Mouse (Mus musculus) embryonic facial prominence, embryonic 12.5 days (tissue): ENCODE results near the gene Serpinb1a. TPM values are rescaled to one million over a fixed set of nuclear protein-coding genes. Genes with fewer than 3 reads are reported as not detected.
"Not testable (repeated sequence)": the region's sequence is repeated elsewhere in the genome, so short reads cannot be mapped to it uniquely, and the experiment has no call there.

Experiments used
- ATAC-seq: fragments of 200-750 bp; cut with Nextera tagmentation; 2 replicates; pipeline ENCODE4 v1.8.0; 2017; ENCODE audit not compliant: insufficient number of reproducible peaks, insufficient read depth, low FRiP score, low TSS enrichment
- H3K27ac ChIP-seq: fragments of 300-500 bp; sonication (generic); 2 replicates; pipeline ENCODE4 v1.5.1; 2016; ENCODE audit warnings: mild to moderate bottlenecking
- H3K27me3 ChIP-seq: fragments of 300-500 bp; sonication (generic); 2 replicates; pipeline ENCODE4 v1.6.1; 2016; ENCODE audit warnings: mild to moderate bottlenecking, moderate library complexity
- H3K36me3 ChIP-seq: fragments of 300-500 bp; sonication (generic); 2 replicates; pipeline ENCODE4 v1.6.1; 2016; ENCODE audit warnings: mild to moderate bottlenecking
- H3K4me1 ChIP-seq: fragments of 300-500 bp; sonication (generic); 2 replicates; pipeline ENCODE4 v1.6.1; 2016
- H3K4me2 ChIP-seq: fragments of 300-500 bp; sonication (generic); replicated peaks from 2 replicates; pipeline ENCODE4 v1.6.1; 2016; ENCODE audit warnings: mild to moderate bottlenecking, moderate library complexity
- H3K4me3 ChIP-seq: fragments of 300-500 bp; sonication (generic); 2 replicates; pipeline ENCODE4 v1.5.1; 2016; ENCODE audit warnings: mild to moderate bottlenecking
- H3K9ac ChIP-seq: fragments of 300-500 bp; sonication (generic); 2 replicates; pipeline ENCODE4 v1.6.1; 2016; ENCODE audit warnings: mild to moderate bottlenecking, moderate library complexity
- H3K9me3 ChIP-seq: fragments of 300-500 bp; sonication (generic); 2 replicates; pipeline ENCODE4 v1.6.1; 2016; ENCODE audit warnings: mild to moderate bottlenecking, moderate library complexity
- WGBS: fragments of 180-500 bp; shearing (Covaris S2); methylation state at CpG from one replicate; pipeline ENCODE4 v1.1.7; 2016; 5-methylcytosine and 5-hydroxymethylcytosine counted together
- polyA plus RNA-seq: library from polyadenylated mRNA; unstranded; fragments of >200 nt; fragmentation: Nextera tagmentation; extraction: Ambion mirVana; gene quantifications from 2 replicates; pipeline ENCODE4 v1.2.1, GENCODE M21; 2016

The Serpinb1a gene
- polyA plus RNA-seq: 1.2 and 1.4 TPM in 2 replicates

DNA sequence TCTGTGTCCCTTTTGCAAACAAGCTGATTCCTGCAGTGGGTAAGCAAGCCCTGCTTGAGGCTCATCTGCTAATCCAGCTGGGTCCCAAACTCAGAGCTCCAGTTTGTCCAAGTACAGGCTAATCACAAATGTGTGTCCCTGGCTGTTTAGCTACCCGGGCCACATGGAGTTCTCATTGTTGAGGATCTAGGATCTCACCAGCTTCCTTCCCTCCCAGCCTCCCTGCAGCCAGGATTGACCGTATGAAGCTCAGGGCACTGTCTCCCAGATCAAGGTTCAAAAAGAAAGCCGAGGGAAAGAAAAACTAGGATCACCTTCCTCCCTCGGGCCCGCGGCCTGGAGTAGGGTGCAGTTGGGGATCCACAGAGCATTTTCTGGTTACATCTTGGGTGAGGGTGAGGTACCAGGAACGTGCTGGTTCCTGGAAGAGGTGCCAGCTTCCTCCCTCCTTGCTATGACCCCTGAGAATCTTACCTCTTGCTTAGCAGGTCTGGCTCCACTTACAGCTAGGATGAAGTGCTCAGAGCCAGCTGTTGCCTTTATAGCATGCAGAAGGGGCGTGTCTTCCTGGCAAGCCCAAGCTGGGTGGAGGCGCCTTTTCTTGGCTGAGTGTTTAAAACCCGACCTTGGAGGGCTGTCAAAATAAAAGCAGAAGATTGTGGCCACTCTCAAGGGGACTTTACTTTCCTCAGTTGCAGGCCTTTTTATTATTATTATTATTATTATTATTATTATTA lies at the start of gene Serpinb1a:
TSS of gene Serpinb1a (minus strand) at position 518 of the 737 bp plus-strand sequence.
- Histone ChIP-seq H3K36me3 (no peaks in the 10 kb centered on the region), H3K4me1 (no peaks in the 10 kb centered on the region), H3K4me3 (no peak within 1 kb of the TSS), H3K9me3 (no peaks in the 10 kb centered on the region), H3K27me3 (no peaks in the 10 kb centered on the region), H3K4me2 (no peak within 1 kb of the TSS), H3K27ac (no peak within 1 kb of the TSS), H3K9ac (no peak within 1 kb of the TSS)
- no peak for ATAC-seq
- WGBS: 58% methylated on average over 10 of the region's 10 CpGs

DNA sequence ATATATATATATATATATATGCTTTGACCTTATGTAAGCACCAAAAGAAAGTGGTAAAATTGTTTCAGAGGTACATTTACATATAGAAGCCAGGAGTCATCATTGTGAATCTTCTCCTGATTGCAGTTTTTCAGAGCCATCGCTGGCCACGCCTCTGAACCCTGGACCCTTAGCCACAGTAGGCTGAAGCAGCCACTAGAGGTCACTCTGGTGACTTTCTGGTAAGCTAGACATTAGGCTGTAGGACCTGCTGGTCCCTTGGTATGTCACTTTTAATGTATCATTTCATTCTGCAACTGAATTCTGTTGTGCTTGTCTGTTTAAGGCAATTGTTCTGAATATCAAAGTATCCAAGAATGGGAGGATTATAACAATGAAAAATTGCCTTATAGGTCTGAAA lies 49.7 kb upstream of the Serpinb1a start:
- no peaks in the 10 kb centered on the region for H3K27me3 ChIP-seq
- H3K9ac ChIP-seq: no peak overlapping the region
- 19% methylated on average over 2 of the region's 2 CpGs for WGBS
- ATAC-seq: no peak
- H3K27ac ChIP-seq: no peak overlapping the region
- H3K4me1 ChIP-seq: no peaks in the 10 kb centered on the region
- H3K36me3 ChIP-seq: no peaks in the 10 kb centered on the region
- no peak overlapping the region for H3K4me2 ChIP-seq
- no peaks in the 10 kb centered on the region for H3K9me3 ChIP-seq
- H3K4me3 ChIP-seq: no peak overlapping the region

DNA sequence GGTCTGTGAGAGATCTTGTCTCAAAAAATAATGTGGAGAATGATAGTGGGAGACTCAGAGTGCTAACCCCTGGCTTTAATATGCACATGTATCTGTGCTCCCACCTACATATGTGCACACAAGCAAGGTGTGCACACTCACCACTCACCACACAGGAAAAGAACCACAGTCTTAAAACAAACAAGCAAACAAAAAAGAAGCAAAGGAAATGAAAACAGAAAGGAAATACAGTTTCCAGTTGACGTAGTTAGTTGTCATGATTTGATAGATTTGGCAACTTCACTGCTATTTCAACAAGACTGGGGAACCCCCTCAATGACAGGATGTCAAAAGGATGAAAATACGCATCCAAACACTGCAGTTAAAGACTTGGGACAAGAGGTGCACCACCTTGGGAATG lies 48.1 kb upstream of the Serpinb1a start:
- H3K4me2 ChIP-seq, H3K4me1 ChIP-seq, H3K4me3 ChIP-seq, H3K9me3 ChIP-seq, H3K9ac ChIP-seq, ATAC-seq, H3K36me3 ChIP-seq, H3K27ac ChIP-seq, H3K27me3 ChIP-seq: not testable (repeated sequence)
- 59% methylated on average over 2 of the region's 2 CpGs for WGBS

DNA sequence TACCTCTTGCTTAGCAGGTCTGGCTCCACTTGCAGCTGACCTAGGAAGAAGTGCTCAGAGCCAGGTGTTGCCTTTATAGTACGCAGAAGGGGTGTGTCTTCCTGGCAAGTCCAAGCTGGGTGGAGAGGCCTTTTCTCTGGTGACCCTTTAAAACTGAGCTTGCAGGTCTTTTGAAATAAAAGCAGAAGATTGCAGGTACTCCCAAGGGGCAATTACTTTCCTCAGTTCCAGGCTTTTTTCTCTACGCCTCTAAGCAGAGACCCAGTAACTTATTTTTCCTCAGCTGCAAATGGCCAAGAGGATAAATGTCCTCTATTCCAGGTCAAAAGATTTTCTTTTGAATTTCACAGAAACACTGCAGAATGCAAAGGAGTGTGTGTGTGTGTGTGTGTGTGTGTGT lies 47.1 kb upstream of the Serpinb1a start, which contains the start of gene Serpinb1c:
TSS of gene Serpinb1c (minus strand) at position 101 of the 400 bp plus-strand sequence.
- Histone ChIP-seq H3K4me2 (no peak within 1 kb of the TSS), H3K27me3 (no peaks in the 10 kb centered on the region)
- WGBS: 72% methylated on average over 2 of the region's 2 CpGs

DNA sequence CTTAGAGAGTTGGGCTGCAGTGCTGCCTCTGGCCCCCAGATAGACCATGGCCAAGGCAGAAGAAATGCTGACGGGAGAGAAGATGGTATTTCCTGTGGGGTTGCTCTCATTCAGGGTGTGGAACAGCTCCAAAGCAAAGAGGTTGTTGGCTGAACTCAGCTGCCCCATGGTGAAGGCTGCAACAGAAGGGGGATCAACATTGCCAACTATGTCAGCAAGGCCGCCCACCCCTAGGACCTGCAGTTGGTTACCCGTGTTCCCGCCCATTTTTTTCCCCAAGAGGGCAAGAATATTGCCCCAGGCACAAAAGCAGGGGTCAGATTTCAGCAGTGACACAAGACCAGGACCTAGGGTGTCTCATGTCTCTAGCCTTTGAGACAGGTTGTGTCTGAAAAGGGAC lies 45.9 kb upstream of the Serpinb1a start:
- Histone ChIP-seq H3K4me1 (no peaks in the 10 kb centered on the region), H3K4me3 (no peak overlapping the region), H3K4me2 (no peak overlapping the region), H3K9ac (no peak overlapping the region), H3K27me3 (no peaks in the 10 kb centered on the region), H3K9me3 (no peaks in the 10 kb centered on the region), H3K27ac (no peak overlapping the region), H3K36me3 (no peaks in the 10 kb centered on the region)
- 69% methylated on average over 4 of the region's 4 CpGs for WGBS
- no peak for ATAC-seq

More for the DNA sequence above, 47.1 kb upstream of the Serpinb1a start, which contains the start of gene Serpinb1c:
- no peak for ATAC-seq
- no peaks in the 10 kb centered on the region for H3K36me3 ChIP-seq
- H3K9me3 ChIP-seq: no peaks in the 10 kb centered on the region
- no peak within 1 kb of the TSS for H3K27ac ChIP-seq
- H3K9ac ChIP-seq: no peak within 1 kb of the TSS
- no peak within 1 kb of the TSS for H3K4me3 ChIP-seq
- no peaks in the 10 kb centered on the region for H3K4me1 ChIP-seq

DNA sequence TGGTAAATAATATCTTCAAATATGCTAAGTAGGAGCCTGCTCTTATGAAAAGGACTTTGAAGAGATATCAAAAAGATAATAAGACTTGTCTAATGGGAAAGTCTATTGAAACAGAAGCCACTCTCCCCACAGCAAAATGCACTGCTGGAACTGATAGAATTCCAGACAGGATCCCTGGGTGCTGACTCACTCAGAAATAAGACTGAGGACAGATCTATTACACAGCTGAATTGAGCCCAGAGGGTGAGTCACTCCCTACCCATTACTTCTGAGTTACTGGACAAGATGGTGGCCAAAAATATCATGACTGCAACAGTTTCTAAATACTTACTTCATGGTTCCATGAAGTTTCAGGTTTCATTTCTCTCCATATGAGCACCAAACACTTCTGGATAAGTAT lies 33.8 kb upstream of the Serpinb1a start:
- no peaks in the 10 kb centered on the region for H3K9me3 ChIP-seq
- no peak overlapping the region for H3K4me3 ChIP-seq
- H3K27me3 ChIP-seq: no peaks in the 10 kb centered on the region
- no peak overlapping the region for H3K9ac ChIP-seq
- H3K27ac ChIP-seq: no peak overlapping the region
- H3K36me3 ChIP-seq: no peaks in the 10 kb centered on the region
- H3K4me2 ChIP-seq: no peak overlapping the region
- ATAC-seq: no peak
- no peaks in the 10 kb centered on the region for H3K4me1 ChIP-seq

DNA sequence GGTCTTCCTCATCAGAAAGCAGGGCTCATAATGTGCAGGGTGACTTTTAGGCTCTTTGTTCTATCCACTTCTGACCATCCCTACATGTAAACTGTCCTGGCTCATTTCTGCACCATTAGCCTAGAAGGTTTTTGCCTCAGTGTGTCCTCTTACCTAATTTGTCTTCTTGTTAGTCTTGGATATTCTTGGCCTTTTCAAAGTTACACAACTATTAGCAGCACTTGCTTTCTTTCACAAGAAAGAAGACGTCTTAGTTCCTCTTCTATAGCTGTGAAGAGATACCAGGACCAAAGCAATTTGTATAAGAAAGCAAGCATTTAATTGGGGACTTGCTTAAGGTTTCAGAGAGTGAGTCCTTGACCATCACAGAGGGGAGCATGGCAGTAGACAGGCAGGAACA lies 22.9 kb upstream of the Serpinb1a start:
- Histone ChIP-seq H3K4me1 (no peaks in the 10 kb centered on the region), H3K36me3 (no peaks in the 10 kb centered on the region), H3K27ac (no peak overlapping the region), H3K4me2 (no peak overlapping the region), H3K4me3 (no peak overlapping the region), H3K27me3 (no peaks in the 10 kb centered on the region), H3K9me3 (no peaks in the 10 kb centered on the region), H3K9ac (no peak overlapping the region)
- 60% methylated on average over 1 of the region's 1 CpGs for WGBS
- no peak for ATAC-seq

DNA sequence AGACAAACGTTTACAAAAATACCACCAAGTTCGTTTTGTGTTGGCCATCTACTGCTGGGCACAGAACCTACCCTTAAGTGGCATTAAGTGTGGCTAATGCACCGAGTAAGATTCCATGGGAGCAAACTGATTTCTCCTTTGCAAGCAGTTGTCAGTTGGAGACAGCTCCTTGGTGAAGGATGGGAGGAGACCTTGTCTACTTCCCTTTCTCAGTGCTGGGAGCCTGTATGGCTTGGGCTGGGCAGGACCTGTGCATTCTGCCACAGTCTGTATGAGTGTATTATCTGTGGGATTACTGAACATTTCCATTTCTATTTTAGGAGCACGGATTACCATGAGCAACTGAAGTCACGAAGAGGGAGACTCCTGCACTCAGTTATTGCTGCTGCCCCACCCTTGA lies 17.9 kb upstream of the Serpinb1a start:
- no peaks in the 10 kb centered on the region for H3K27me3 ChIP-seq

DNA sequence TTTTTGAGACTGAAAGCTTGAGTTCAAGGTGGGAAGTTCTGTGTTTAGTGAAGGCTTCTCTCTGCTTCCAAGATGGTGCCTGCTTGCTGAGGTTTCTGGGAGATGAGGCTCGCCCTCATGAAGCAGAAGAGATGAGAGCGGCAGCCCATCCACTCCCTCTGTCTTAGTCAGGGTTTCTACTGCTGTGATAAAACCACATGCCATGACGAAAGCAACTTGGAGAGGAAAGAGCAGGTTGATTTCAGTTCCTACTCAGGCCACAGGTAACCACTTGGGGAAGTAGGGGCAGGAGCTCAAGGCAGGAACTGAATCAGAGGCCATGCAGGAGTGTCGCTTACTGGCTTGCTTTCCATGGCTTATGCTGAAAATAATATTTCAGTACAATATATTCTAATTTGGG lies 17.2 kb upstream of the Serpinb1a start:
- ATAC-seq, H3K9ac ChIP-seq, H3K4me1 ChIP-seq, H3K9me3 ChIP-seq, H3K36me3 ChIP-seq, H3K27me3 ChIP-seq, H3K4me3 ChIP-seq, H3K27ac ChIP-seq, H3K4me2 ChIP-seq: not testable (repeated sequence)
- 82% methylated on average over 4 of the region's 4 CpGs for WGBS

More for the DNA sequence above, 17.9 kb upstream of the Serpinb1a start:
- H3K9ac ChIP-seq: no peak overlapping the region
- no peak for ATAC-seq
- no peaks in the 10 kb centered on the region for H3K9me3 ChIP-seq
- no peaks in the 10 kb centered on the region for H3K36me3 ChIP-seq
- no peak overlapping the region for H3K4me2 ChIP-seq
- no peak overlapping the region for H3K4me3 ChIP-seq
- 73% methylated on average over 5 of the region's 5 CpGs for WGBS
- H3K4me1 ChIP-seq: no peaks in the 10 kb centered on the region
- no peak overlapping the region for H3K27ac ChIP-seq

DNA sequence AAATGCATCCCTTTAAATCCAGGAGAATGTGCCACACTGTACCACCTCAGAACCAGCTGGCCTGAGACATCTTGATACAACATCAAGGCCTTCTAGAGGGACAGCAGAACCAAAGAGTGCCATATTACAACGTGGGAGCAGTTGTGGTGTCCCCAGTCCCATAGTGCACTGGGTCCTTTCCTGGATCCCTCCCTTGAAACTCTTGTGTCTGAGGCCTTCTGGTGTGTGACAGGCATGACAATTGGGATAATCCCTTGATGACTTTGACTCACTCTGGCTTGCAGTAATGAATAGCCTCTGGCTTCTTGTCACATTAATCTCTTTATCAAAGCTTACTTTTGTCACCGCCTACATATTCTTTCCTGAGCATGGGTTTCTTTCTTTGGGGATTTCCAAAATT lies 16.0 kb upstream of the Serpinb1a start:
- no peaks in the 10 kb centered on the region for H3K9me3 ChIP-seq
- no peaks in the 10 kb centered on the region for H3K27me3 ChIP-seq
- H3K27ac ChIP-seq: no peak overlapping the region
- ATAC-seq: no peak
- H3K9ac ChIP-seq: no peak overlapping the region
- 40% methylated on average over 2 of the region's 2 CpGs for whole genome bisulfite sequencing
- H3K36me3 ChIP-seq: no peaks in the 10 kb centered on the region
- H3K4me2 ChIP-seq: no peak overlapping the region
- no peak overlapping the region for H3K4me3 ChIP-seq
- no peaks in the 10 kb centered on the region for H3K4me1 ChIP-seq

DNA sequence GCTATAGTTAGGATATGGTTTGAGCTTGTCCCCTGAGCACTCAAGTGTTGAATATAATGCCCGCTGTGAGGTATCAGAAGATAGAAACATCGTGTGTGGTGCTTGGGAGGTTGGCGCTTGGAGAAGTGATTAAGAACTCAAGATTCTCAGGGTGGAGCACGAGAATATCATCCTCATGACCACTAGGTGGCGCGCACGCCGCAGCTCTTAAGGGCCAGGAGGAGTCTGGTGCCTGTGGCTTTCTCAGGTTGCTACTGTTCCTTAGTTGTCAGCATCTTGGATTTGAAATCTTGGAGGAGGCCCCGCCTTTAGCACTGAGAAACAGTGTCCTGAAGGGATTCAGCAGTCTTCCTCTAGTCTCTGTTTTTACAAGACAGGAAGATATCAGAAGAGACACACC lies 15.5 kb upstream of the Serpinb1a start:
- Histone ChIP-seq H3K36me3 (no peaks in the 10 kb centered on the region), H3K9ac (no peak overlapping the region), H3K27ac (no peak overlapping the region), H3K27me3 (no peaks in the 10 kb centered on the region), H3K4me2 (no peak overlapping the region), H3K9me3 (no peaks in the 10 kb centered on the region), H3K4me3 (no peak overlapping the region), H3K4me1 (no peaks in the 10 kb centered on the region)
- WGBS: 7% methylated on average over 9 of the region's 9 CpGs
- ATAC-seq: no peak

DNA sequence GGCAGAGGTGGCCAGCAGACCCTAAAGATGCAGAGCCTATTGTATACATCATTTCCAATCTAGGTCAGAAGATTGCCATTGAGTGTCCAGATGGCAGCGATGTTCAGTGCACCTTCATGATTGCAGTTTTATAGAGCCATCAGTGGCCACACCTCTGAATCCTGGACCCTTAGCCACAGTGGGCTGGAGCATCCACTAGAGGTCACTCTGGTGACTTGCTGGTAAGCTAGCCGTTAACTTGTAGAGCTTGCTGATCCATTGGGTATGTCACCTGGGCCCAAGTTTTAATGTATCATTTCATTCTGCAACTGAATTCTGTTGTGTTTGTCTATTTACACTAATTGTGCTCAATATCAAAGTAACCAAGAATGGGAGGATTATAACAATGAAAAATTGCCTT lies 14.6 kb upstream of the Serpinb1a start:
- no peak overlapping the region for H3K4me3 ChIP-seq
- no peaks in the 10 kb centered on the region for H3K27me3 ChIP-seq
- no peaks in the 10 kb centered on the region for H3K9me3 ChIP-seq
- no peak overlapping the region for H3K27ac ChIP-seq
- ATAC-seq: no peak
- 69% methylated on average over 2 of the region's 2 CpGs for WGBS
- no peak overlapping the region for H3K4me2 ChIP-seq
- no peaks in the 10 kb centered on the region for H3K4me1 ChIP-seq
- H3K36me3 ChIP-seq: no peaks in the 10 kb centered on the region
- H3K9ac ChIP-seq: no peak overlapping the region
